Mouse (Mus musculus): ENCODE results near the gene Pdlim4. TPM values are rescaled to one million over a fixed set of nuclear protein-coding genes. Genes with fewer than 3 reads are reported as not detected.
A peak's percentile ranks its signal among the peaks of the same experiment; 100 is the strongest.

Pdlim4 gene
- polyA plus RNA-seq, 1 experiment from 2014 or later = 13.2 TPM

GRCm38 (mm10) chr11:54026491-54027041, 42.2 kb downstream of the Pdlim4 start:
- Histone ChIP-seq H3K27me3 (replicated peaks; ENCODE audit: control insufficient read depth, insufficient read depth, low read length) (peaks cover 7% of the 10 kb centered on the region), H3K27ac (ENCODE audit: low read depth, low read length) (peak overlapping the region; percentile 91), H3K4me2 (peak overlapping the region; percentile 98), H3K4me1 (replicated peaks; ENCODE audit: control insufficient read depth, insufficient read depth, low read length) (peaks cover 41% of the 10 kb centered on the region), H3K9me3 (ENCODE audit: control insufficient read depth, low read length) (no peaks in the 10 kb centered on the region), H3K9ac (ENCODE audit: low read depth, low read length) (peak overlapping the region; percentile 64), H3K4me3 (ENCODE audit: low read depth, low read length) (peak overlapping the region; percentile 74), H3K36me3 (ENCODE audit: control insufficient read depth, insufficient read depth, low read length) (no peaks in the 10 kb centered on the region)
- 29% methylated on average over 1 of the region's 1 CpGs for whole genome bisulfite sequencing
- ATAC-seq (replicated peaks; ENCODE audit: low FRiP score) = peak; percentile 92
- no peak for DNase-seq (ENCODE audit: low spot score)

GRCm38 (mm10) chr11:54021396-54022093, 47.3 kb downstream of the Pdlim4 start:
- peaks cover 31% of the 10 kb centered on the region for H3K4me1 ChIP-seq (replicated peaks; ENCODE audit: control insufficient read depth, insufficient read depth, low read length)
- H3K4me2 ChIP-seq = no peak overlapping the region
- no peaks in the 10 kb centered on the region for H3K36me3 ChIP-seq (ENCODE audit: control insufficient read depth, insufficient read depth, low read length)
- H3K4me3 ChIP-seq (ENCODE audit: low read depth, low read length) = no peak overlapping the region
- DNase-seq (ENCODE audit: low spot score) = no peak
- no peak overlapping the region for H3K27ac ChIP-seq (ENCODE audit: low read depth, low read length)
- 84% methylated on average over 5 of the region's 5 CpGs for WGBS
- H3K9ac ChIP-seq (ENCODE audit: low read depth, low read length) = no peak overlapping the region
- H3K9me3 ChIP-seq (ENCODE audit: control insufficient read depth, low read length) = no peaks in the 10 kb centered on the region
- no peaks in the 10 kb centered on the region for H3K27me3 ChIP-seq (replicated peaks; ENCODE audit: control insufficient read depth, insufficient read depth, low read length)
- ATAC-seq (replicated peaks; ENCODE audit: low FRiP score) = no peak

- WGBS = 81% methylated on average over 3 of the region's 3 CpGs
- Histone ChIP-seq H3K27ac (ENCODE audit: low read depth, low read length) (no peak overlapping the region), H3K4me1 (replicated peaks; ENCODE audit: control insufficient read depth, insufficient read depth, low read length) (peaks cover 16% of the 10 kb centered on the region), H3K9ac (ENCODE audit: low read depth, low read length) (no peak overlapping the region), H3K9me3 (ENCODE audit: control insufficient read depth, low read length) (no peaks in the 10 kb centered on the region), H3K4me2 (no peak overlapping the region), H3K4me3 (ENCODE audit: low read depth, low read length) (no peak overlapping the region), H3K27me3 (replicated peaks; ENCODE audit: control insufficient read depth, insufficient read depth, low read length) (no peaks in the 10 kb centered on the region), H3K36me3 (ENCODE audit: control insufficient read depth, insufficient read depth, low read length) (no peaks in the 10 kb centered on the region)
- ATAC-seq (replicated peaks; ENCODE audit: low FRiP score) (0 out of 2 replicates have a peak, but pooled peaks have one; percentile 23), DNase-seq (ENCODE audit: low spot score) (no peak)
Observed at GRCm38 (mm10) chr11:54018893-54019732, 49.7 kb downstream of the Pdlim4 start.

- no peaks in the 10 kb centered on the region for H3K36me3 ChIP-seq (ENCODE audit: control insufficient read depth, insufficient read depth, low read length)
- no peak overlapping the region for H3K4me3 ChIP-seq (ENCODE audit: low read depth, low read length)
- WGBS = 69% methylated on average over 4 of the region's 4 CpGs
- H3K27me3 ChIP-seq (replicated peaks; ENCODE audit: control insufficient read depth, insufficient read depth, low read length) = no peaks in the 10 kb centered on the region
- peaks cover 3% of the 10 kb centered on the region; the same call in 1 of the 2 replicates for H3K4me1 ChIP-seq (replicated peaks; ENCODE audit: control insufficient read depth, insufficient read depth, low read length)
- no peak overlapping the region for H3K27ac ChIP-seq (ENCODE audit: low read depth, low read length)
- no peak overlapping the region for H3K9ac ChIP-seq (ENCODE audit: low read depth, low read length)
- ATAC-seq (replicated peaks; ENCODE audit: low FRiP score) = no peak
- H3K9me3 ChIP-seq (ENCODE audit: control insufficient read depth, low read length) = no peaks in the 10 kb centered on the region
- no peak overlapping the region for H3K4me2 ChIP-seq
- no peak for DNase-seq (ENCODE audit: low spot score)
Observed at GRCm38 (mm10) chr11:54017596-54017995, 51.2 kb downstream of the Pdlim4 start.

GRCm38 (mm10) chr11:54016051-54016450, 52.8 kb downstream of the Pdlim4 start:
- Histone ChIP-seq H3K9me3 (ENCODE audit: control insufficient read depth, low read length) (no peaks in the 10 kb centered on the region), H3K4me3 (ENCODE audit: low read depth, low read length) (no peak overlapping the region), H3K36me3 (ENCODE audit: control insufficient read depth, insufficient read depth, low read length) (no peaks in the 10 kb centered on the region), H3K27me3 (replicated peaks; ENCODE audit: control insufficient read depth, insufficient read depth, low read length) (no peaks in the 10 kb centered on the region), H3K27ac (ENCODE audit: low read depth, low read length) (no peak overlapping the region), H3K4me1 (replicated peaks; ENCODE audit: control insufficient read depth, insufficient read depth, low read length) (no peaks in the 10 kb centered on the region), H3K9ac (ENCODE audit: low read depth, low read length) (no peak overlapping the region), H3K4me2 (no peak overlapping the region)
- 80% methylated on average over 8 of the region's 8 CpGs for WGBS
- no peak for ATAC-seq (replicated peaks; ENCODE audit: low FRiP score)
- DNase-seq (ENCODE audit: low spot score) = no peak

- no peak for DNase-seq (ENCODE audit: low spot score)
- Histone ChIP-seq H3K9me3 (ENCODE audit: control insufficient read depth, low read length) (no peaks in the 10 kb centered on the region), H3K27ac (ENCODE audit: low read depth, low read length) (no peak overlapping the region), H3K4me1 (replicated peaks; ENCODE audit: control insufficient read depth, insufficient read depth, low read length) (no peaks in the 10 kb centered on the region), H3K4me3 (ENCODE audit: low read depth, low read length) (no peak overlapping the region), H3K9ac (ENCODE audit: low read depth, low read length) (no peak overlapping the region), H3K4me2 (no peak overlapping the region), H3K27me3 (replicated peaks; ENCODE audit: control insufficient read depth, insufficient read depth, low read length) (no peaks in the 10 kb centered on the region), H3K36me3 (ENCODE audit: control insufficient read depth, insufficient read depth, low read length) (no peaks in the 10 kb centered on the region)
- WGBS = 82% methylated on average over 5 of the region's 5 CpGs
- ATAC-seq (replicated peaks; ENCODE audit: low FRiP score) = no peak
Observed at GRCm38 (mm10) chr11:54012961-54013360, 55.9 kb downstream of the Pdlim4 start.

- Histone ChIP-seq H3K4me1 (replicated peaks; ENCODE audit: control insufficient read depth, insufficient read depth, low read length) (peaks cover 11% of the 10 kb centered on the region), H3K9me3 (ENCODE audit: control insufficient read depth, low read length) (no peaks in the 10 kb centered on the region), H3K27ac (ENCODE audit: low read depth, low read length) (no peak overlapping the region), H3K36me3 (ENCODE audit: control insufficient read depth, insufficient read depth, low read length) (no peaks in the 10 kb centered on the region), H3K27me3 (replicated peaks; ENCODE audit: control insufficient read depth, insufficient read depth, low read length) (no peaks in the 10 kb centered on the region), H3K4me2 (no peak overlapping the region), H3K4me3 (ENCODE audit: low read depth, low read length) (no peak overlapping the region), H3K9ac (ENCODE audit: low read depth, low read length) (no peak overlapping the region)
- no peak for DNase-seq (ENCODE audit: low spot score)
- ATAC-seq (replicated peaks; ENCODE audit: low FRiP score) = no peak
- 93% methylated on average over 2 of the region's 2 CpGs for WGBS
Observed at GRCm38 (mm10) chr11:54011255-54011654, 57.6 kb downstream of the Pdlim4 start.

- no peaks in the 10 kb centered on the region for H3K36me3 ChIP-seq (ENCODE audit: control insufficient read depth, insufficient read depth, low read length)
- no peak overlapping the region for H3K4me3 ChIP-seq (ENCODE audit: low read depth, low read length)
- peaks cover 33% of the 10 kb centered on the region for H3K4me1 ChIP-seq (replicated peaks; ENCODE audit: control insufficient read depth, insufficient read depth, low read length)
- no peaks in the 10 kb centered on the region for H3K27me3 ChIP-seq (replicated peaks; ENCODE audit: control insufficient read depth, insufficient read depth, low read length)
- no peaks in the 10 kb centered on the region for H3K9me3 ChIP-seq (ENCODE audit: control insufficient read depth, low read length)
- no peak overlapping the region for H3K9ac ChIP-seq (ENCODE audit: low read depth, low read length)
- H3K27ac ChIP-seq (ENCODE audit: low read depth, low read length) = no peak overlapping the region
- no peak for ATAC-seq (replicated peaks; ENCODE audit: low FRiP score)
- WGBS = 79% methylated on average over 10 of the region's 10 CpGs
- H3K4me2 ChIP-seq = no peak overlapping the region
- DNase-seq (ENCODE audit: low spot score) = no peak
Observed at GRCm38 (mm10) chr11:54008416-54008920, 60.3 kb downstream of the Pdlim4 start.
